Mouse (Mus musculus): ENCODE data around the gene Itga6. TPM values are rescaled to one million over a fixed set of nuclear protein-coding genes. Genes with fewer than 3 reads are reported as not detected.
A peak's percentile ranks its signal among the peaks of the same experiment; 100 is the strongest.
"Not testable (repeated sequence)": the region's sequence is repeated elsewhere in the genome, so short reads cannot be mapped to it uniquely, and the experiment has no call there.

Gene Itga6
- total RNA-seq, 2 experiments from 2014 or later, result 73.4 to 76.6 TPM

DNA sequence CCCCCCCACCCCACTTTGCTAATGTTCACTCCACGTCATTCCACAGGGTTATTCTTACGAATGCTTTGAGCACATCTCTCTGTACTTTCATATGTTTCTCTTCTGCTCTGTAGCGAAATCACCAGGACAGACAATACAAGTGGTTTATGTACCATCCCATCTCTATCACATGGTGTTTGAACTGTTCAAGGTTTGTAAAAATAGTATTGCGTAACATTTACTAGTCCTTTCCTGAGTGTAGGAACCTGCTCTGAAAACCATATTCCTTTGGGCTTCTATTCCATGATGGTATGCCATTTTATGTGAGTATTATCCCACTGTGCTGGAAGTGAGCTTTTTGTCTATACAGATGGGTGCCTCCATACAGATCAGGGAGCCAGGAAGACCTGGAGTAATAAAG lies 141.9 kb downstream of the Itga6 start:
- no peak for DNase-seq (ENCODE audit: low spot score in 2 of 2)

DNA sequence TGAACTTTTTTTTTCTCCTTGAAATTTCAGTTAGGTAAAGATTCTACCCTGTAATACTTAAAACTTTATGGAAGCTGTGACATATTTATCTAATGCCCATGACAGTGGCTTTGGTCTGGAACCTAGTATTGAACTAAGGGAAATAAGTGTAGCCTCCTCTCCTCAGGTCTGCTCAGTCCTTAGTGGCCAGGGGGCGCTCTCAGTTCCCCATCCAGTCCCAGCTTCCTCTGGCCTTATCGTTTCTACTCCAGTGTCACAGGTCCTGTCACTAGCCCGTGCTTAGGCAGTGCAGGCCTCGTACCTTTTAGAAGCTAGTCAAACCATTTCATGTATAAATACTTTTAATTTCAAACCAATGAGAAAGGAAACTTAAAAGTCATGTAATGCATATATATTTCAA lies 143.0 kb downstream of the Itga6 start:
- DNase-seq (ENCODE audit: low spot score in 2 of 2), result no peak

DNA sequence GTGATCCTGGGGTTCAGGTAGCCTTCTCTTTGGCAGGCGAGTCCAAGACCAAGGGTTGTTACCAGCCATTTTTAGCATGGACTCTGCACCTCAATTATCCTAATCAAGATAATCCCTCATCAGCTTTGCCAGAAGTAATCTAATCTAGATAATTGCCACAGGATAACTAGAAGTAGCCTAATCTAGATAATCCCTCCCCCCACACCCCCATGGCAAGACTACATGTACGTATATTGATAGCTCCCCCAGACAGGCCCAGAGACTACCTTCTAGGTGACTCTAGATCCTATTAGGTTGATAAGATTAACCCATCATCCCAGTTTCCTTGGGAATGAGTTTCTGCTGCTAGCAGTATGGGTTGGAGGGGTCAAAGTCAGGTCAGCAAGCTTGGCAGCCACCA lies 146.1 kb downstream of the Itga6 start:
- DNase-seq (ENCODE audit: low spot score in 2 of 2), result no peak

DNA sequence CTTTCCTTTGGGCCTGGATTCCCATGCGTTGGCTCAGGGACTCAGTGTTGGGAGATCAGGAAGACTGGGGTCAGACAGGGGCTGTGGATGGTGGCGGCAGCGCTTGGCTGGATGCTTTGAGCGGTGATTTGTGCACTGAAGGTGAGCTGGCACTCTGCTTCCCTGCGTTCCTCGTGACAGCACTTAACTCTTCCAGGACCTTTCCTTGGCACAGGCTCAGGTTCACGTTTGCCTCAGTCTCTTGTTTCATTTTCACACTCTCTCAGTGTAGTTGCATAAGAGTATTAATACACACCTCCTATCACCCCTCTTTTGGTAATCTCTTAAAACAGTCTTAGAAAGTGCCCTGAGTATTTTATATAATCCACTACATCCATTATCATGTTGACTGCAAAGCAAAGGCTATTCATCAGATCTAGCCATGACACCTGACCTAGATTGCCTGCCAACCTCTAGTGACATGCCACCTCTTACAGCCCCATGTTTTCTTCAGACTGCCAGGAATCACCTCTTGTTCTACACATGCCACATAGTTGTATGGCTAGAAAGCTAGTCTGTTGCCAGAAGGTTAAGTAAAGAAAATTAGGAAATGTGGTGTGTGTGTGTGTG lies 147.4 kb downstream of the Itga6 start:
- no peak for DNase-seq (ENCODE audit: low spot score in 2 of 2)

DNA sequence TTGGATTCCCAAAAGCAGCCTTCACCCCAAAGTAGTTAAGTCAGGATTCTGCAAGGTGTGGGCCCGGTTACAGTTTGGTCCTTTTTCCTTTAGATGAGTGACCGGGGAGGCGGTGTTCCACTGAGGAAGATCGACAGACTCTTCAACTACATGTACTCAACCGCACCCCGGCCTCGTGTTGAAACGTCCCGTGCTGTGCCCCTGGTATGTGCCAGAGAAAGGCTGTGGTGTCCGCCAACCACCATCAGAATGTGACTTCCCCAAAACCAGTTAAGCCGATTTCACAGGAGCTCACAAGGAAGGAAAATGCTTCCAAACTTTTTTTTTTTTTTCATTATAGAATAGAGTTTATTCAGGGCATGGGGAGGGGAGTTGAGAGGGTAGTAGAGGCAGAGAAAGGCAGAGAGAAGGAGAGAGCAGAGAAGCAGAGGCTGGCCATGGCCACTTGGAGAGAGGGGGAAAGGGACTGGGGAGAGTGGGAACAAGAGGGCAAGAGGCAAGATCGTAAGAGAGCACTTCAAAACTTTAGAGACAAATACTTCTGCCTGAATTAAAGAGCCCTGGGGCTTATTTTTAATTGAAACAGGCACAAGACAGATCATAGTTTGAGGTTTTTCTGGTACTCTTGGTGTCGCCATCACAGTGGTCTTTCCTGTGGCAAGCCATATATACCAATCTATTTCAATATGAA lies 150.3 kb downstream of the Itga6 start:
- DNase-seq (ENCODE audit: low spot score in 2 of 2), result no peak

DNA sequence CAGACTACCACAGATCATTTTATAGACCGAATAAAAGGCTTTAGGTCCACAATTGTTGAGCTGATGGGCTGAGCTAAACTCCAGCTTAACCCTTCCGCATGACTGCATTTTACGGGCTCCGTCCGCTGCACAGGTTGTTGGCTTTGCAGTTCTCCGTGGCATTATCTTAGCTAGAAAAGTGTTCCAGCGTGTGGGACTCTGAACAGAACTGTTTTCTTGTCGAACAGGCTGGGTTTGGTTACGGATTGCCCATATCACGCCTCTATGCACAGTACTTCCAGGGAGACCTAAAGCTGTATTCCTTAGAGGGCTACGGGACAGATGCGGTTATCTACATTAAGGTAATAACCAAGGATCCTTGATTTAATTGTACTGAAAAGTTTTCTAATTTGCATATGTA lies 152.0 kb downstream of the Itga6 start:
- DNase-seq (ENCODE audit: low spot score in 2 of 2), result no peak

DNA sequence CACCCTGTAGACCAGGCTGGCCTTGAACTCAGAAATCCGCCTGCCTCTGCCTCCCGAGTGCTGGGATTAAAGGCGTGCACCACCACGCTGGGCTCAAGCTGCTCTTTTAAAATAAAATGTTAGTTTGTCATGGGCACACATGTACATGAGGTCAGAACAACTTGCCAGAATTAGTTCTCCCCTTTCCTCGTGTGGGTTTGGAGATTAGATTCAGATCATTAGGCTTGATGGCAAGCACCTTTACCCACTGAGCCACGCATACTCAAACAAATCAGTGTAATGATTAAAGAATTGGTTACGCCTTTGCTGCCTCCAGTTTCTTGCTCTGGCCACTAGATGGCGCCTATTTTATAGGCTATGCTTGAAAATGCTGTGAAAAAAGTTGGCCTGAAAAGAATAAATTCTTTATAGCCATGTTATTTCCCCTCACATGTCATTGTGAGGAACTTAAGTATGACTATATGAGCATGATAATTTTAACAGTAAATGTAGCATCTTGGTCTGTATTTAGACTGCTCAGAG lies 153.0 kb downstream of the Itga6 start:
- DNase-seq (ENCODE audit: low spot score in 2 of 2), result peak in 1 of 2 experiments; percentile 26

DNA sequence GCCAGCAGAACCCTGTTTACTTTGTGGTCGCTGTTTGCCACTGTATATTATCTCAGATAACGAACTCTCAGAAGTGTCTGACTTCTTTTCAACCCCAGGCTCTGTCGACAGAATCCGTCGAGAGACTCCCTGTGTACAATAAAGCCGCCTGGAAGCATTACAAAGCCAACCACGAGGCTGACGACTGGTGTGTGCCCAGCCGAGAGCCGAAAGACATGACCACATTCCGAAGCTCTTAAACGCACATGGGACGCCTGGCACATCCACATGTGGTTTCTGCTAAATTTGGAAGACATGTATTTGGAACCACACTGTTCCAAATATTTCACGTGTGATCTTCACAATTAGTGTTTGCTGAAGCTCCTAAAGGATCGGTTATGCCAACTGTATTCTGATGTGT lies 154.5 kb downstream of the Itga6 start:
- DNase-seq (ENCODE audit: low spot score in 2 of 2), result no peak

DNA sequence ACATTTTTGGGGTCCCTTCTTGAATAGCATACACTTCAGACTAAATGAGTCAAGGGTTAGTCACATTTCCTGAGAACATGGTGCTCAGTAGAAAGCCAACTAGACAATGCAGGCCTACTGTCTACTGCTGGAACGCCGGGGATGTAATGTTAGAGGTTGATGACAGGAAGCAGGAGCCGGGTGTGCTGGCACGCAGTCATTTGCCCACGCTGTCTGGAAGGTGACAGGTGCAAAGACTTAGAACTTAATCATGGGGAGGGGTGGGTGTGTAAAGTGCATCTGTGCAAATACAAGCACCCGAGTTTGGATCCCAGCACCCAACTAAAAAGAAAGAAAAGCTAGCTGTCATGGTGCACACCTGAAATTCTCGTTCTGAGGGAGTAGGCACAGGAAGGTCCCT lies 159.7 kb downstream of the Itga6 start:
- no peak for DNase-seq (ENCODE audit: low spot score in 2 of 2)

DNA sequence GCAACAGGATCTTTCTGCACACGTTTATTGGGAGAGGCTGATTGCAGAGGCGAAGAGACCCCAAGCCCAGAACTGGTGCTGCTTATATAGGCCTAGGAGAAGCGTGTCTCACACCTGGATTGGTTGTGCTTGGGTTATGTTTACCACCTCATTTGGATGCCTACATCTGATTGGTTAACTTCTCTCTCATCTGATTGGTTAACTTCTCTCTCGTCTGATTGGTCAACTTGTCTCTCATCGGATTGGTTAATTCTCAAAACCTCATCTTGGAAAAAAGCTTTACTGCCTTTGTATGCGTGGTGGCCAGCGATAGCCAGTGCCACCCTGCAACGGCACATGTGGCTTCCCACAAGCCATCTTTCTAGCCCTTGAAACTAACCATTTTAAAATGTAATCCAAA lies 160.9 kb downstream of the Itga6 start:
- not testable (repeated sequence) for DNase-seq (ENCODE audit: low spot score in 2 of 2)

Other genes with a start within 250 kb of the Itga6 start
- under 1 TPM in 1 of 2 experiments, not detected in 1; 0.10 TPM for gene Dlx1, start 217.5 kb upstream of the Itga6 start, total RNA-seq (2021)
- gene Dlx2, start 198.9 kb upstream of the Itga6 start, total RNA-seq (2021), result under 1 TPM; 0.10 to 0.13 TPM
- 10 to 100 TPM; 54.3 to 56.0 TPM for gene Pdk1, start 127.6 kb downstream of the Itga6 start, total RNA-seq (2021)
- 1 to 10 TPM; 5.8 to 6.1 TPM for gene Rapgef4, start 235.6 kb downstream of the Itga6 start, total RNA-seq (2021)